Mouse (Mus musculus) stomach, embryonic 14.5 days (tissue): ENCODE results near the gene Lonrf2. TPM values are rescaled to one million over a fixed set of nuclear protein-coding genes. Genes with fewer than 3 reads are reported as not detected.

Experiments used
- ATAC-seq: fragments of 200-750 bp; cut with Nextera tagmentation; 2 replicates; pipeline ENCODE4 v1.8.0; 2017; ENCODE audit warnings: low read depth, moderate TSS enrichment; ENCODE audit not compliant: insufficient number of reproducible peaks, insufficient read depth, low FRiP score
- H3K27ac ChIP-seq: fragments of 300-500 bp; sonication (generic); 2 replicates; pipeline ENCODE4 v1.5.1; 2014; ENCODE audit warnings: mild to moderate bottlenecking, low read length, moderate library complexity, mixed read lengths
- H3K27me3 ChIP-seq: fragments of 300-500 bp; sonication (generic); 2 replicates; pipeline ENCODE4 v1.6.1; 2014; ENCODE audit warnings: low read length, control low read depth, mixed read lengths; ENCODE audit not compliant: control insufficient read depth, insufficient read depth
- H3K36me3 ChIP-seq: fragments of 300-500 bp; sonication (generic); 2 replicates; pipeline ENCODE4 v1.6.1; 2014; ENCODE audit warnings: mild to moderate bottlenecking, control low read depth, low read length, moderate library complexity, mixed read lengths; ENCODE audit not compliant: control insufficient read depth, insufficient read depth
- H3K4me1 ChIP-seq: fragments of 300-500 bp; sonication (generic); 2 replicates; pipeline ENCODE4 v1.6.1; 2014; ENCODE audit warnings: low read length, control low read depth, mixed read lengths; ENCODE audit not compliant: control insufficient read depth, insufficient read depth
- H3K4me2 ChIP-seq: fragments of 300-500 bp; sonication (generic); replicated peaks from 2 replicates; pipeline ENCODE4 v1.6.1; 2014; ENCODE audit warnings: low read depth, low read length, control low read depth
- H3K4me3 ChIP-seq: fragments of 300-500 bp; sonication (generic); 2 replicates; pipeline ENCODE4 v1.5.1; 2014; ENCODE audit warnings: low read depth, low read length, control low read depth
- H3K9ac ChIP-seq: fragments of 300-500 bp; sonication (generic); replicated peaks from 2 replicates; pipeline ENCODE4 v1.6.1; 2014; ENCODE audit warnings: low read depth, mild to moderate bottlenecking, control low read depth, low read length, moderate library complexity, mixed read lengths
- H3K9me3 ChIP-seq: fragments of 300-500 bp; sonication (generic); 2 replicates; pipeline ENCODE4 v1.6.1; 2016; ENCODE audit warnings: low read depth, low read length, control low read depth; ENCODE audit not compliant: control insufficient read depth
- WGBS: fragments of 180-500 bp; shearing (Covaris S2); extraction: QIAGEN DNeasy Blood & Tissue Kit; methylation state at CpG from one replicate; pipeline ENCODE4 v1.1.7; 2014; 5-methylcytosine and 5-hydroxymethylcytosine counted together
- polyA plus RNA-seq: library from polyadenylated mRNA; unstranded; fragments of >200 nt; fragmentation: Nextera tagmentation; extraction: Ambion mirVana; gene quantifications from 2 replicates; pipeline ENCODE4 v1.2.1, GENCODE M21; 2014

Gene Lonrf2
- polyA plus RNA-seq, 1 experiment from 2014 or later: 2.0 TPM

- Histone ChIP-seq H3K9ac (no peak overlapping the region), H3K4me3 (no peak overlapping the region), H3K9me3 (no peaks in the 10 kb centered on the region), H3K36me3 (no peaks in the 10 kb centered on the region), H3K27me3 (no peaks in the 10 kb centered on the region), H3K27ac (no peak overlapping the region), H3K4me1 (no peaks in the 10 kb centered on the region), H3K4me2 (no peak overlapping the region)
- no peak for ATAC-seq
- 73% methylated on average over 2 of the region's 2 CpGs for WGBS
Observed at GRCm38 (mm10) chr1:38824926-38825325, 11.6 kb downstream of the Lonrf2 start.

DNA sequence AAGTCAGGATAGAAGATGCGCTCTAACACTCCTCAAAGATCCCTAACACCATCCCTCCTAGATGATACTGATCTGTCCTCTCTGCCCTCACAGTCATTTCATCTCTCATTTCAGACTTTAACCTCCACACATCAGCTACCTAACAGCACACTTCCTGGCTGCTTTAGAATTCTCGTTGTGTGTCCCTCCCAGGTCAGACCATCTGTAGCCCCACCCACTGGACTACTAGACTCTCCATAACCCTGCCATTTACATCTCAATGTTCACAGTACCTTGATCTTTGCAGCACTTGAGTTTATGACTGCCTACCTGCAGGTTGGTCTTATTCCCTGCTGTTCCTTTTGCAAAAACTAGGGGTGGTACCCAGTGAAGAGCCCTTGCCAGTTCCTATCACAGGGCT, 12.7 kb downstream of the Lonrf2 start:
- WGBS: 65% methylated on average over 2 of the region's 2 CpGs
- Histone ChIP-seq H3K9me3 (no peaks in the 10 kb centered on the region), H3K4me3 (no peak overlapping the region), H3K9ac (no peak overlapping the region), H3K27ac (no peak overlapping the region), H3K4me1 (no peaks in the 10 kb centered on the region), H3K4me2 (no peak overlapping the region), H3K36me3 (no peaks in the 10 kb centered on the region), H3K27me3 (no peaks in the 10 kb centered on the region)
- ATAC-seq: no peak

GRCm38 (mm10) chr1:38819691-38820090, 16.8 kb downstream of the Lonrf2 start:
- H3K27me3 ChIP-seq: no peaks in the 10 kb centered on the region
- no peaks in the 10 kb centered on the region for H3K4me1 ChIP-seq
- no peak overlapping the region for H3K9ac ChIP-seq
- no peak overlapping the region for H3K4me2 ChIP-seq
- H3K36me3 ChIP-seq: no peaks in the 10 kb centered on the region
- H3K4me3 ChIP-seq: no peak overlapping the region
- H3K27ac ChIP-seq: no peak overlapping the region
- no peak for ATAC-seq
- H3K9me3 ChIP-seq: no peaks in the 10 kb centered on the region

- Histone ChIP-seq H3K36me3 (no peaks in the 10 kb centered on the region), H3K4me1 (no peaks in the 10 kb centered on the region), H3K9ac (no peak overlapping the region), H3K27ac (no peak overlapping the region), H3K4me3 (no peak overlapping the region), H3K9me3 (no peaks in the 10 kb centered on the region), H3K27me3 (no peaks in the 10 kb centered on the region), H3K4me2 (no peak overlapping the region)
- ATAC-seq: no peak
- 79% methylated on average over 3 of the region's 3 CpGs for WGBS
Observed at GRCm38 (mm10) chr1:38817671-38818070, 18.8 kb downstream of the Lonrf2 start.

GRCm38 (mm10) chr1:38817268-38817667, 19.2 kb downstream of the Lonrf2 start:
- WGBS: 60% methylated on average over 9 of the region's 9 CpGs
- no peaks in the 10 kb centered on the region for H3K27me3 ChIP-seq

DNA sequence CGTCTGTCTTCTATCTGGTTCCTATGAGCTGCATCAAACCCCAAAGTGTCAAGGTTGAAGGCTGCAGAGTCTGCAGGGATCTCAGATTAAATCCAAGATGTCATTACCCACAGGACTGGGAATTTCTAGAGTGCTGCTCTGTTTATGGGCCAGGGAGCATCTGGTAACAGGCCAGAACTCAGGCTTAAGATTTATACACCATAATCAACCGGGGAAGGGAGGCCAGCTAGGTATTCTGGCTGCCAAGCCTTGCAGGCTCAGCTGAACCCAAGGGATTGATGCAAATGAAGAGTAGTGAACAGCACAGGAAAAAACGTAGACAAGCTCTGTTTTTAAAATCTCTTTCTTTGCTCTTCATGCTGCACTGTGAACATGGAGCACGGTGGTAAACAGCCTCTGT, 20.2 kb downstream of the Lonrf2 start:
- ATAC-seq: no peak
- H3K4me1 ChIP-seq: no peaks in the 10 kb centered on the region
- H3K4me3 ChIP-seq: no peak overlapping the region
- H3K27ac ChIP-seq: no peak overlapping the region
- WGBS: 47% methylated on average over 4 of the region's 4 CpGs
- H3K9ac ChIP-seq: no peak overlapping the region
- no peak overlapping the region for H3K4me2 ChIP-seq
- H3K27me3 ChIP-seq: no peaks in the 10 kb centered on the region
- no peaks in the 10 kb centered on the region for H3K36me3 ChIP-seq
- H3K9me3 ChIP-seq: no peaks in the 10 kb centered on the region

More at GRCm38 (mm10) chr1:38817268-38817667, 19.2 kb downstream of the Lonrf2 start:
- Histone ChIP-seq H3K9me3 (no peaks in the 10 kb centered on the region), H3K9ac (no peak overlapping the region), H3K4me3 (no peak overlapping the region), H3K27ac (no peak overlapping the region), H3K36me3 (no peaks in the 10 kb centered on the region), H3K4me1 (no peaks in the 10 kb centered on the region), H3K4me2 (no peak overlapping the region)
- ATAC-seq: no peak

DNA sequence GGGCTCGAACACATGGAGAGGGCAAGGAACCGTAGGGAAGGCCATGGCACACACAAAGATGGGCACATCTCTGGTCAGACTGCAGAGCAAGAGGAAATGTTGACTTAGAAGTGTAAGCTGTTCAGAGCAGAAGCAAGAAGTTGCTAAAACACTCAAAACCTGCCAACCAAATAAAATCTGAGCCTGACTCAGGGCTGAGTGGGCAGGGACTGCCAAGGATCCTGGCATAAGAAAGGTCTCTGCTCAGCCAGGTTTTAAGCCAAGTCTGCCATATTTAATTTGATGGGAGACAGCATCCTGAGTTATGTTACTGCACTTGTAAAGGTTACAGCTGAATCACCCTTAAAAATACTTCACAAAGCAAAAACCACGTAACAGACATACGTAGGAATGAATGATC, 29.4 kb downstream of the Lonrf2 start:
- no peak for ATAC-seq
- Histone ChIP-seq H3K4me3 (no peak overlapping the region), H3K27me3 (no peaks in the 10 kb centered on the region), H3K9ac (no peak overlapping the region), H3K4me1 (no peaks in the 10 kb centered on the region), H3K27ac (no peak overlapping the region), H3K4me2 (no peak overlapping the region), H3K36me3 (no peaks in the 10 kb centered on the region; the same call in 1 of the 2 replicates), H3K9me3 (no peaks in the 10 kb centered on the region)
- 90% methylated on average over 4 of the region's 4 CpGs for WGBS

GRCm38 (mm10) chr1:38800402-38800801, 36.1 kb downstream of the Lonrf2 start:
- no peak for ATAC-seq

DNA sequence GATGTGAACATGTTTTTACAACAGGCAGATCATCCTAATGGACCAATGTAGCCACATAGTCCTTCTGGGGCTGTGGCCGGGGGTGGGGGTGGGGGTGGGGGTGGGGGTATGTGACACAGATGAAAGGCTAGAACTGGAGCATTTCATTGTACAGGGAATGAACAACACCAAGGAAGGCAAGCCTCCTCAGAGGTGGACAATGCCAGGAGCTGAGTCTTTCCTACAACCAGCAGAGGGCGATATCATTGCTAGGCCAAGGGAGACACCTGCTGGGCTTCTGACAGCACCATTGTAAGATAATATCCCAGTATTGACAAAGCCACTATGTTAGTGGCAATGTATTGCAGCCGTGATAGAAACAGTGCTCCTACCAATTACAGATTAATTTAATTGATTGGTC, 37.2 kb downstream of the Lonrf2 start:
- 41% methylated on average over 3 of the region's 3 CpGs for WGBS
- H3K27ac ChIP-seq: no peak overlapping the region
- no peak overlapping the region for H3K9ac ChIP-seq
- H3K4me3 ChIP-seq: no peak overlapping the region
- no peaks in the 10 kb centered on the region for H3K9me3 ChIP-seq
- no peak overlapping the region for H3K4me2 ChIP-seq
- no peaks in the 10 kb centered on the region for H3K4me1 ChIP-seq
- H3K27me3 ChIP-seq: no peaks in the 10 kb centered on the region
- no peaks in the 10 kb centered on the region for H3K36me3 ChIP-seq
- no peak for ATAC-seq

More at GRCm38 (mm10) chr1:38800402-38800801, 36.1 kb downstream of the Lonrf2 start:
- H3K4me2 ChIP-seq: no peak overlapping the region
- no peak overlapping the region for H3K4me3 ChIP-seq
- H3K9me3 ChIP-seq: no peaks in the 10 kb centered on the region
- no peaks in the 10 kb centered on the region for H3K36me3 ChIP-seq
- 75% methylated on average over 7 of the region's 7 CpGs for WGBS
- no peak overlapping the region for H3K9ac ChIP-seq
- no peaks in the 10 kb centered on the region for H3K4me1 ChIP-seq
- no peaks in the 10 kb centered on the region for H3K27me3 ChIP-seq
- no peak overlapping the region for H3K27ac ChIP-seq
